Mouse (Mus musculus) myocyte (in vitro differentiated cells): ENCODE results near the gene Nfe2. TPM values are rescaled to one million over a fixed set of nuclear protein-coding genes. Genes with fewer than 3 reads are reported as not detected.

Source experiments
- H3K27me3 ChIP-seq: one replicate; pipeline ENCODE4 v1.6.1; 2011; ENCODE audit not compliant: control insufficient read depth, insufficient read depth, insufficient read length
- H3K36me3 ChIP-seq: one replicate; pipeline ENCODE4 v1.6.1; 2011; ENCODE audit not compliant: control insufficient read depth, insufficient read depth
- H3K4me2 ChIP-seq: one replicate; pipeline ENCODE4 v1.6.1; 2011; ENCODE audit warnings: low read depth, control low read depth
- H3K4me3 ChIP-seq: one replicate; pipeline ENCODE4 v1.5.1; 2011; ENCODE audit warnings: mild to moderate bottlenecking, control low read depth, moderate library complexity
- H3K79me2 ChIP-seq: one replicate; pipeline ENCODE4 v1.6.1; 2011; ENCODE audit not compliant: control insufficient read depth, insufficient read depth
- H3ac ChIP-seq: one replicate; pipeline ENCODE4 v1.6.1; 2011; ENCODE audit not compliant: control insufficient read depth, insufficient read length
- CEBPB ChIP-seq: IDR thresholded peaks from 2 replicates; pipeline ENCODE4 v1.6.1; 2011; ENCODE audit warnings: mild to moderate bottlenecking, moderate library complexity; ENCODE audit not compliant: poor library complexity, insufficient read depth, severe bottlenecking
- E2F4 ChIP-seq: IDR thresholded peaks from one replicate; pipeline ENCODE4 v1.6.1; 2011; ENCODE audit warnings: mild to moderate bottlenecking, control low read depth, moderate library complexity; ENCODE audit not compliant: insufficient read depth
- MAX ChIP-seq: IDR thresholded peaks from one replicate; pipeline ENCODE4 v1.6.1; 2011; ENCODE audit warnings: low read depth, mild to moderate bottlenecking, control low read depth
- MYOD1 ChIP-seq, 3 experiments: IDR thresholded peaks; one replicate each; pipeline ENCODE4 v1.6.1; 2011; ENCODE audit warnings: control low read depth in 2 of 3, low read depth in 2 of 3, mild to moderate bottlenecking in 2 of 3, moderate library complexity in 1 of 3; ENCODE audit not compliant: insufficient read length in 2 of 3, control insufficient read depth in 1 of 3
- MYOG ChIP-seq, 3 experiments: IDR thresholded peaks; one replicate each; pipeline ENCODE4 v1.6.1; 2011; ENCODE audit warnings: control low read depth in 2 of 3, low read depth in 2 of 3, mild to moderate bottlenecking in 2 of 3; ENCODE audit not compliant: insufficient read length in 2 of 3, control insufficient read depth in 1 of 3, insufficient read depth in 1 of 3
- POLR2A ChIP-seq: IDR thresholded peaks from one replicate; pipeline ENCODE4 v1.6.1; 2011; ENCODE audit warnings: low read depth, mild to moderate bottlenecking, control low read depth, moderate library complexity; ENCODE audit not compliant: insufficient read length
- POLR2AphosphoS2 ChIP-seq: IDR thresholded peaks from one replicate; pipeline ENCODE4 v1.6.1; 2011; ENCODE audit warnings: low read depth, control low read depth; ENCODE audit not compliant: insufficient read length
- REST ChIP-seq: IDR thresholded peaks from one replicate; pipeline ENCODE4 v1.6.1; 2011; ENCODE audit warnings: mild to moderate bottlenecking, control low read depth, moderate library complexity; ENCODE audit not compliant: insufficient read depth, insufficient read length
- SRF ChIP-seq: IDR thresholded peaks from one replicate; pipeline ENCODE4 v1.6.1; 2011; ENCODE audit warnings: low read depth; ENCODE audit not compliant: control insufficient read depth, insufficient read length
- TCF12 ChIP-seq: IDR thresholded peaks from one replicate; pipeline ENCODE4 v1.6.1; 2011; ENCODE audit warnings: mild to moderate bottlenecking, control low read depth; ENCODE audit not compliant: poor library complexity, insufficient read depth, severe bottlenecking
- TCF3 ChIP-seq: IDR thresholded peaks from one replicate; pipeline ENCODE4 v1.6.1; 2011; ENCODE audit warnings: low read depth, control low read depth; ENCODE audit not compliant: insufficient read length
- USF1 ChIP-seq: IDR thresholded peaks from one replicate; pipeline ENCODE4 v1.6.1; 2011; ENCODE audit warnings: low read depth, mild to moderate bottlenecking, control low read depth, moderate library complexity
- polyA plus RNA-seq: library from polyadenylated mRNA; unstranded; fragments of >200 nt; fragmentation: generic; extraction: Trizol; gene quantifications from one replicate; pipeline ENCODE4 v1.2.1, GENCODE M21; 2012; ENCODE audit warnings: missing spikeins

Gene Nfe2
- polyA plus RNA-seq, 1 experiment = 0.42 TPM

- Histone ChIP-seq H3K4me3 (peak overlapping the region; percentile 28), H3K27me3 (no peaks in the 10 kb centered on the region), H3ac (no peak overlapping the region), H3K79me2 (peaks cover 93% of the 10 kb centered on the region), H3K4me2 (peak overlapping the region; percentile 98), H3K36me3 (peaks cover 41% of the 10 kb centered on the region)
- TF ChIP-seq E2F4 (no peak), USF1 (no peak), TCF12 (no peak), POLR2A (no peak), MYOD1 (IDR thresholded peaks at IDR 0.05; ENCODE audit: control insufficient read depth in 1 of 3, insufficient read length in 2 of 3, low read depth in 2 of 3) (no peak), MYOG (IDR thresholded peaks at IDR 0.05; ENCODE audit: control insufficient read depth in 1 of 3, insufficient read depth in 1 of 3, insufficient read length in 2 of 3, low read depth in 2 of 3) (no peak), REST (no peak), TCF3 (no peak), CEBPB (no peak)
These were observed 44.1 kb downstream of the Nfe2 start for GRCm38 (mm10) chr15:103214149-103214548.

GRCm38 (mm10) chr15:103205156-103205555, 53.0 kb downstream of the Nfe2 start:
- Histone ChIP-seq H3K79me2 (peaks cover 90% of the 10 kb centered on the region), H3K36me3 (peaks cover 59% of the 10 kb centered on the region), H3K27me3 (no peaks in the 10 kb centered on the region), H3K4me2 (no peak overlapping the region), H3ac (no peak overlapping the region), H3K4me3 (no peak overlapping the region)
- TF ChIP-seq MYOG (IDR thresholded peaks at IDR 0.05; ENCODE audit: control insufficient read depth in 1 of 3, insufficient read depth in 1 of 3, insufficient read length in 2 of 3, low read depth in 2 of 3) (no peak), REST (no peak), TCF12 (no peak), TCF3 (no peak), E2F4 (no peak), MYOD1 (IDR thresholded peaks at IDR 0.05; ENCODE audit: control insufficient read depth in 1 of 3, insufficient read length in 2 of 3, low read depth in 2 of 3) (no peak), CEBPB (no peak), USF1 (no peak), MAX (no peak), POLR2AphosphoS2 (no peak), POLR2A (no peak), SRF (no peak)

DNA sequence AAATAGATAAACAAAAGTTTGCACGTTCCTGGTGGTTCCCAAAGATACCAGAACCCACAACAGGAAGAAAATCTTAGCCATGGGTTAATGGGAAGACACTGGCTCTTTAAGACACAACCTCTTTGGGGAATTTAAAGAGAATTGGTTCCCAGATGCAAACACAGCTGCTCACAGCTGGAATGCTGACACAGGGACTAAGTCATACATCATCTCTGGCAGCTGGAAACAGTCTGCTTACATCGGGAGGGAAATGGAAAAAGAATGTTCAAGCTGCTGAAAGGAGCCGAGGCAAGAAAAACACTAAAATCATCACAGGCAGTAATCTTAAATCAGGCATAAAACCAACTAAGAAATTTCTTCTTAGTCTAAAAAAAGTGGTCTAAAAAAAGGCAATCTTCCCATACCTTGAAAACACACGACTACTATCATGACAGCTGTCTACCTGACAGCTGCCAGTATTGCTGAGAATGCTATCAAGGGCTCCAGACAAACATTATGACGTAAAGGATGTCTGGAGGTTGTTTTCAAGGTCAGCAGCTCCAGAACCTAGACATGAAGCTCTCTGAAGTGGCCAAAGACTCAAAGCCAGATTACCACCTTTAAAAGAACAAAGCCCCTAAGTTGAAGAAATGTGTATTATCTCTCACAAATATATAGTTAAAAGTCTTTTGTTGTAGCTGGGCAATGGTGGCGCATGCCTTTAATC, 56.0 kb downstream of the Nfe2 start:
- Histone ChIP-seq H3K79me2 (peaks cover 71% of the 10 kb centered on the region), H3K4me3 (no peak overlapping the region), H3K27me3 (no peaks in the 10 kb centered on the region), H3K36me3 (peaks cover 69% of the 10 kb centered on the region), H3K4me2 (peak overlapping the region; percentile 3), H3ac (no peak overlapping the region)
- no peak for TF ChIP-seq MAX
- peak in 1 of 3 experiments; percentile 23 for TF ChIP-seq MYOD1 (IDR thresholded peaks at IDR 0.05; ENCODE audit: control insufficient read depth in 1 of 3, insufficient read length in 2 of 3, low read depth in 2 of 3)

Other genes with a start within 250 kb of the Nfe2 start
- gene Hoxc4, start 239.5 kb downstream of the Nfe2 start, polyA plus RNA-seq = 3.6 TPM
- gene Smug1, start 91.3 kb downstream of the Nfe2 start, polyA plus RNA-seq = 18.6 TPM
- 54.8 TPM for gene Cbx5, start 18.6 kb downstream of the Nfe2 start, polyA plus RNA-seq
- 285 TPM for gene Hnrnpa1, start 18.0 kb downstream of the Nfe2 start, polyA plus RNA-seq
- gene Copz1, start 14.3 kb upstream of the Nfe2 start, polyA plus RNA-seq = 172 TPM
- gene Gpr84, start 52.2 kb upstream of the Nfe2 start, polyA plus RNA-seq = 0.05 TPM
- gene Zfp385a, start 81.7 kb upstream of the Nfe2 start, polyA plus RNA-seq = 35.6 TPM
- 162 TPM for gene Itga5, start 108.4 kb upstream of the Nfe2 start, polyA plus RNA-seq
- gene Gtsf1, start 172.1 kb upstream of the Nfe2 start, polyA plus RNA-seq = 0.71 TPM
- not detected for gene Gtsf2, start 190.1 kb upstream of the Nfe2 start, polyA plus RNA-seq
- gene Nckap1l, start 195.4 kb upstream of the Nfe2 start, polyA plus RNA-seq = 0.90 TPM
- gene Pde1b, start 244.6 kb upstream of the Nfe2 start, polyA plus RNA-seq = 0.83 TPM